Mouse (Mus musculus): ENCODE results near the gene St8sia1.

The St8sia1 gene

DNA sequence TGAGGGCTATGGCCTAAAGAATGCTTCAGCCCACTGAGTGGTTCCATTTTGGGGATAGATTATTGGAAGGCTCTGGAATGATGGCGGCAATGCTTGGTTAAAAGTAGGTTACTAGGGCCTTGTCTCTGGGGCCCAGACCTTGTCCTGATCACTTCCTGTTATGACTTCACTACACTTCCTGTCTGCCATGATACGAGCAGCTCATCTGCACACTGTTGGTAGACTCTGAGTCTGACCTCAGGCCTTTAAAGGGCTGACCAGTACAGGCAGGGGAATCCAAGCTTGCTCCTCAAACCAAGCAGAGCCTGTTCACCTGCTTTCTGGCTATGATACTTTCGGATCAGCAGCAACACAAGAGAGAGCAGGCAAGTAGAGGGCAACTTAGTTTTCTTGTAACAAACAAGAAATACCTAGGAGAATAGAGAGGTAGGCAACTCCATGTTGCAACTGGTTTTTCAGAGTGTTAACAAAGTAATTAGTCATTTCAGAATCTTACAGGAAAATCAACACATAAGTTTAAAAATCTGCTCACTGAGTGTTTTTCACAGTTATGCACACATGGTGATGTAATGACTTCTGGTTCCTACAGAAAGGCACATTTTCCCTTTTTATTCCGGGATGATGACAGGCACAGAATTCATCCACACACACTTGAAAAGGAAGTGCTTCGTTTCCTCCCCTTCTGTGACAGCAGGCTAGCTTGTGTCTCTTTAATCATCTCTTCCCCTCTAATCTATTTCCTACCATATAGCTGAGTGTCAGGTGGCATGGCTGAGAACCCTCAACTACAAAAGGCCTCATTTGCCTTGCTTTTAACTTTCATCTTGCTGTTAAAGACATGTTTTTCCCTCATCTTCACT, 55.1 kb downstream of the St8sia1 start:
- no peak for DNase-seq (ENCODE audit: low spot score)

DNA sequence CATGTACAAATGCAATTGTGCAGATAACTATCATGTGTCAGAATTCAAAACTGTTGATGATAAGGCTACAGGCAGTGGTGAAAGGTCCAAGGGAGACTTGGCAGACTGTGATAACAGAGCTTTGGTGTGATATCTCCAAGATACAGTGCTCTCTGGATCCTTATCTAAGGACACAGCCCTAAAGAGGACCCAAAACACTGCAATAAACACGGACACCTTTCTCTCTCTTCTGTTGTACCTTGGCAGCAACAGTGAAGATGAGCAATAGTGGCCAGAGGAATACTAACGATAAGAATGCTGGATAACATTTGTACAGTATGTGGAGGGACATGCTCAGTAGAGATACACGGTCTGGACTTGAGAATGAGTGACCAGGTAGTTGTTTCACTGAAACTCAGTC, 55.8 kb downstream of the St8sia1 start:
- DNase-seq (ENCODE audit: low spot score), result no peak

DNA sequence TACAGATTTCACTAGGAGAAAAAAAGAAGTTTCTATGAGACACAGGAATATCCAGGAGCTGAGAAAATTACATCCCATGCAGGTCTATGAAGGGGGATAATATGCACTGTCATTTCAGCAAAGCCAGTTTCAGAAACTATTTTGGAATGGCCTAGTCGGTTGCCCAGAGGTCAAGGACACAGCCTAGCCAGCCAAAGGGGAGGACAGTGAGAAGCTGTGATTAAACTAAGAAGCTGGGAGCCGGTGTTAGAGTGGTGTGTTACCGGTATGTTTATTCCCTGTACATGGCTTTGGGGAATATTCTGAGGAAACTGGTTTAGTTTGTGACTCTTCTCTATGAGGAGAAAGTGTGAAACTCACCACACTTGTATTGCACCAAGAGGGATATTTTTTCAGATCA, 68.9 kb downstream of the St8sia1 start:
- DNase-seq (ENCODE audit: low spot score), result no peak

DNA sequence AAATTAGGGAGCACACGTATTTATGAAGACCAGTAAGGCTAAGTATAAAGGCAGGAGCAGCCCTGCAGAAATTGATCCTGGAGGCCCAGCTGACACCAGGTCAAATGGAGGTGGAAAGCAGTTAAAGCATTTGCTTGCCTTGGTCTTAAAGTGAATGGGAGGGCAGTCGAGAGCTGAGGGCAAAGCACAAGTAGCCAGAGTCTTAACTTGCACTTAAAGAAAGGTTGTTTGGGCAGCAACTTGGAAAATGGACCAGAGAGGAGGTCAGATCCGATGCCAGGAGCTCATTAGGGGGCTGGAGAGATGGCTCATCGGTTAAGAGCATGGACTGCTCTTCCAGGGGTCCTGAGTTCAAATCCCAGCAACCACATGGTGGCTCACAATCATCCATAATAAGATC, 70.5 kb downstream of the St8sia1 start:
- DNase-seq (ENCODE audit: low spot score), result no peak

DNA sequence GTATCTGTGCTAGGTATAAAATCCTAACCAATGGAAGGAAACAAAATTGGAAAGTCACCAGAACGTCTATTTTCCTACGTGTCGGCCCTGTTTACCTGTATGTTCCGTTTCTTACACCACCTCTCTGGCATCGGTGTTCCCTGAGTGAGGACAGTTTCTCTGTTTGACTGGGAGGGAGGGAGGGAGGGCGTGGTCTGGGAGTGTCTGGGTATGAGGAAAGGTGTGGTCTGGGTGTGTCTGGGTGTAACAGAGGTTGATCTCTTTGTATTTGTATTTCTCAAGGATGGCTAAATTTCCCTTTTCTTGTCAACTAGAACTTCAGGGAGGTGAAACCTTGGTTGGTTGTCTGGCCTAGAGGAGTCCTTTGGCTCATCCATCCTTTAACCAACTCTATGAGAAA, 73.9 kb downstream of the St8sia1 start:
- no peak for DNase-seq (ENCODE audit: low spot score)

DNA sequence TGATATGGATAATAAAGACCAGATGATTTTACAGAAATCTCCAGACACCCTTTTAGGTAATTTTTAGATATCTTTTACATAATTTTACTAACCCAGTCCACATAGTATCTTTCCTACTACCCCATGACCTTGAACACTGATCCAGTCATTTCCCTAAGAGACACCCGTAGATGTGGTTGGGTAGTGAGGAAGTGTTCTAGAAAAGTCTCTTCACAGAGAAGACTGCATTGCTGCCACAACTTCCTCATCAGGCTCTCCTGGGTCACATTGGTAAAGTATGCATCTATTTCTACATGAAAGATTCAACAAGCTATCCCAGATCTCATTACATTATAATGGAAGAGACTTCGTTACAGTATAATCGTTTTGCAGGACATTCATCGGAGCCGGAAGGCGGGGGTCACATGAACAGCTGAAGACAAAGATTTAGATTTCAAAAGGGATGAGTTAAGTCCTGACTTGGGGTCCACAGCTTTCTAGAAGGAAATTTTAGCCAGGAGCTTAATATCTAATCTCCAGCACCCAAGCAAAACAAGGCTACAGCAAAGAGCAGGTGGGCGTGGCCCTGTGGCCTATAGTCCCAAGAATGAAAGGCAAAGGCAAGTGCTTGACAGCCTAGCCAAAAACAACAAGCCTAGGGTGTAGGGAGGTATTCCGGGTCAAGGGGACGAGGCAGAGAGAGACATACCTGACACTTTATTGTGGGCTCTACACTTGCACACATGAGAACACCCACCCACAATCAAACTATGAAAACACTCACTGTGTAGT, 75.1 kb downstream of the St8sia1 start:
- no peak for DNase-seq (ENCODE audit: low spot score)

DNA sequence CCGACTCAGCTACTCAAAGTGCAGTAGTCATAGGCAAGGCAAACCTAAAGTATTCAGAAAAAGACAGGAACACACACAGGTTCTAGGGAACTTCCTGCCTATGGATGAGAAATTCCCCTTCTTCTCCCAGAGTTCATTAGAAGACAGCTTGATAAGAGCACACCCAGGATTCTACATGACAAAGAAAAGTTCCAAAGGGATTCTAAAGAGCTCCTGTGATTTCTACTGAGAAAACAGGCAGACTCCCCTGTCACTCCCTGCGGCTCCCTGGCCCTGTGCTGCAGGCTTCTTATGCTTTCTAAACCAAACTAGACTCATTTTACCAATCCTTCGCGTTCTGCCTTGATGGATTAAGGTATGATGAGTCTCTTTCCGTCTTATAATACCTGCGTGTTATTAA, 75.9 kb downstream of the St8sia1 start:
- no peak for DNase-seq (ENCODE audit: low spot score)

DNA sequence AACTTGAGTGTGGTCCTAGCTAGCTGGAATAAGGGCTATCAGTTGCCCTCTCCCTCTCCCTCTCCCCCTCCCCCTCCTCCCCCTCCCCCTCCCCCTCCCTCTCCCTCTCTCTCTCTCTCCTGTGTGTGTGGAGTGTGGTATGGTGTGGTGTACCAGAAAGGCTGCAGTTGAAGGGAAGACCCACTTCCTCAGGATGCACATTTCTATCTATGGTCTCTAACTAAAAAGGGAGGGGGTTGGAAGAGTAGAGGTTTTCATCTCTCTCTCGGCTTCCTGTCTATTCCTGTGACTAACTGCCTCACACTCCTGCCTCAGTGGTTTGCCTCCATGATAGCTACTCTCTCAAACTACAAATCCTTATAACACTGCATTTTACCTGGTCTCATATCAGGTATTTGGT, 76.9 kb downstream of the St8sia1 start:
- no peak for DNase-seq (ENCODE audit: low spot score)

DNA sequence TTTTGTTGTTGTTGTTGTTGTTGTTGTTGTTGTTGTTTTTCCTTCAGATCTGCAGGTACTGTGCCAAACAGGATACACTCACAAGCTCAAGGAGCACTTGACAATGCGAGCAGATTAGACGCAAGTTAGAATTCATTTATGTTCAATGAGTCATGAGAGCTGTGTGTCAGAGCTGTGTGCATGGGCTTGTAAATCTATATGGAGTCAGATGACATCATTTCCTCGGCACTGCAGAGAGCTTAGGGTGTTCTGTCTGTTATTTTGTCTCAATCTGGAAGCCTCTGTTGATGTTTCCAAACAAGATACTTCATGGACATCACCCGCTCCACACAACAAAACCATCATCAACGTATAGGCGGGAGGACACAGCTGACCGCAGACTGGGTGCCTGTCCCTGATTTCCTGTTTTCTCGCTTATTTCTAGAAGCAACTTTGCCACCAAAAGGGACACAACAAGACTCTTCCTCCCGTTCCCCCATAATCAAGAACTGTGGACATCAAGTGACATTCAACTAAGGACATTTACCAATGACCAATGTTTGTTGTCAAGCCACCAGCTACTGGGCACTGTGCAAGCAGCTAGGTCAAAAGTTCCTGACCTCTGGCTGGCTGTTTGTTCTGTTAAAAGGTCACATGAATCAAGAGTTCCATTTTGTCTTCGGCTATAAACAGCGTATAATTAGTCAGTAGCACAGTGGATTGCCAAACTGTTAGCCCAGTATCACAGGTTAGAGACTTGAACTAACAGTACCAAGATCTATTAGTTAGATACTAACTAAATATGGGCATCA, 78.7 kb downstream of the St8sia1 start:
- DNase-seq (ENCODE audit: low spot score), result no peak

DNA sequence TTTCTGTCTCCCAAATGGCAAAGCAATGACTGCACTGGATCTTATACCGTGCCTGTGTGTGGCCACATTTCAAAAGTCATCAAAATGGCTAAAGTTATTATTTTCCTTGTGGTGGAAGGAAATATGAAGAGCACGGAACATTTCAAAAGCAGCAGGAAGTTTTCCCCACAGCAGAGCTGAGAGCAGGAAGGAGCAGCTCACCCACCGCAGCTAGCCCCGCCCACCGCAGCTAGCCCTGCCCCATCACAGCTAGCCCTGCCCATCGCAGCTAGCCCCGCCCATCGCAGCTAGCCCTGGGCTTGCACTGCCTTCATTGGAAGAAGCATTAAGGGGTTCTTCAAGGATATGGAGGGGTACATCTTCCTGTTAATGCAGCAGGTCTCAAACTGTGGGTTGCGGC, 80.1 kb downstream of the St8sia1 start:
- peak; percentile 21 for DNase-seq (ENCODE audit: low spot score)

DNA sequence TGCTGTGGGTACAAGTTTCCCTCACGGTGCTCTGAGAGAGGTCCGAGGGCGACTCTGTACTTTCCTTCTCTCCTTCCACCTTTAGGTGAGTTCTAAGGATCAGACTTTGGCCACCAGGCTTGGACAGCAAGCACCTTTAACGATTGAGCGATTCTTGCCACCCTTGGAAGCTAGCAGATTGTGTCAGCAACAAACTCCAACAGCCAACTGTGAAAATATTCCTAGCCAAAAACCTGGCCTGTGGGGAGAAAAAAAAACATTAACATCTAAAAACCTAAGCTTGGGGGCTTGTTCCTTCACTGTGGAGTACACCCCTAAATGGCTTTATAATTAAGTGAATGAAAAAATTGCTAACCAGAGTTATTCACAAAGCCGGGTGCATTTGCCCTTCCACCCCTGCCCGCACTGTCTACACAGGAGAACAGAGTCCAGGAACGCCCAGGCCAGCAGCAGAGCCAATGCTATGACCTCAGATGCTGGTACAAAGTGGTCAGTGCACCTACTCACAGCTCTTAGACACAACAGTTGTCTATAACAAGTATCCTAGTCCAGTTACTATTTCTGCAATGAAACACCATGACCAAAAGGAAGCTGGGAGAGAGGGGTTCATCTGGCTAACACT, 83.3 kb downstream of the St8sia1 start:
- DNase-seq (ENCODE audit: low spot score), result no peak

DNA sequence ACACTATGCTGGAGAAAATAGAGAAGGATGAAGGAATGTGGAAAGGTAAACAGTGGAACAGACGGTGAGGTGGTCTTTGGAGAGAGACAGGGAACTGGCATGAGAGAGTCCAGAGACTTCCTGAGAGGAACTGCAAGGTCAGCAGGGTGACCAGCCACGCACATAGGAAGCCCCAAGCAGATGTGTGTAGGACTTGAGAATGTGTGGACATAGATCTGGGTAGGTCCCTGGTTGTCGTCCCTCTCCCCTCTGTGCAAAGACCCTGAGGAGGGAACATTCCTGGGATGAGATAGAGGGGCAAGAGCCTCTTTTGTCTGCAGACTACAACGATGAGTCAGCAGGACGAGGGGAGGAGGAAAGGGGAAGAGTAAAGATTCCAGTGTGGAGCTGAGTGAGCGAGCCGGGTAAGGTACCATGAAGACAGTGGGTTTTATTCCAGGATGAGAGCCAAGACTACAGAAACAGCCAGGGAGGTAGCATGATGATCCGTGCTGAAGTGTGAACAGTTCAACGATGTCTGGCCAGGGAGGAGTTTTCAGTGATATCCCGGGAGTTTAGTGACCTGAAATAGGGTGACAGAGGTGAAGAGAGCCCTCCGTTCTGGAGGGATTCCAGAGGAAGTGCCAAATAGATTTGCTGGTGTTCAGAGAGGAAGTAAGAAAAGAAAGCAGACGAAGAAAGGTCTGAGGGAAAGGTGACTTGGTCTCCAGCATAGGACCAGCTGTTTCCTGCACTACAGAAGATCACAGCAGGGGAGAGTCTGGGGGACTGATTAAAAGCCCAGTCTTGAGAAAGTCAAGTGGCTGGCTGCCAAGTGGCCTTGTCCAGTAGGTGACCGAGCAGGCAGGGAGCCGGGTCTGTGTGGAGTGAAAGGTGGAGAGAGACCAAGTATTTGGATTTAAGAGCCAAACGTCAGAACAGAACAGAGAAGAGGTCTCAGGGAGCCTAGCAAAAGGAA, 85.2 kb downstream of the St8sia1 start:
- no peak for DNase-seq (ENCODE audit: low spot score)

DNA sequence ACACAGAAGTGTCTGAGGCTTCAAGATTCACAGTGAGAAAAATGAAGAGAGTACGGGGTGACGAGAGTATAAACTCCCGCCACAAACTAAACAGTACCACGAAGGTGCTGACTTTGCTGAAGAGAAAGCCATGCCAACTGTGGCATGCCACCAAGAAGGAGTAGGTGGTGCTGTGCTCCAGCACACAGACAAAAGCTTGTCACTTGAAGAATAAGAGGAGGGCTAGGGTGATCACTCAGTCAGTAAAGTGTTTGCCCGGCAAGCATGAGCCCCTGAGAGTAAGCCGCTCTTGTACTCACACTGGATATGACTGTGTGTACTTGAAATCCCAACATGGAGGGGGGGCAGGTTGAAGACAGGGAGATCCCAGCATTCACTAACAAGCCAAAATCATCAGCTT, 87.0 kb downstream of the St8sia1 start:
- DNase-seq (ENCODE audit: low spot score), result no peak

DNA sequence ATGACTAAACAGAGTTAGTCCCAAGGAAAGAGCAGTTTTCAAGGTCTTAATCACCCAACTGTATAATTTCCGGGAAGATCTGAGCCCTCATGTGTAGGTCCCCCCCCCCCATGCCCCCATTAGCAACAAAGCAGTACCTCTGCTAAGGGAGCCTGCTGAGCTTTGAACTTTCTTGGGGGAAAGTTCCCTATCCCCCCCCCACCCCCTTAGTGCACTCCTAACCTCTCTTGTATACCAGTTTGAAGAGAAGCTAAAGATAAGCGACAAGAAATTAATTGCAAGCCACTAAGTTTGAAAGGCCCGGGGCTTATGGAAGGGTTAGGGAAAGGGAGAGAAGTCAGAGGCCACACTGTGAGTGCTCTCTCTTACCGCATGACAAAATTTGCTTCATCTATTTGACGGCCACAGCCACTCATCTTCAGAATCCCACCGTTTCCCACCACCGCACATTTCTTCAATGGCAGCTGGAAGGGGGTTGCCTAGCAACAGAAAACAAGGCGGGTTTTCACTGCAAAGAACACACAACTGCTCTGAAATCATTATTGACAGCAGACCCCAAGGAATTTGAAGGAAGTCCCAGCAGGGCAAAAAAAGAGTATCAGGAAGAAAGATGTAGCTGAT, 87.9 kb downstream of the St8sia1 start:
- no peak for DNase-seq (ENCODE audit: low spot score)

DNA sequence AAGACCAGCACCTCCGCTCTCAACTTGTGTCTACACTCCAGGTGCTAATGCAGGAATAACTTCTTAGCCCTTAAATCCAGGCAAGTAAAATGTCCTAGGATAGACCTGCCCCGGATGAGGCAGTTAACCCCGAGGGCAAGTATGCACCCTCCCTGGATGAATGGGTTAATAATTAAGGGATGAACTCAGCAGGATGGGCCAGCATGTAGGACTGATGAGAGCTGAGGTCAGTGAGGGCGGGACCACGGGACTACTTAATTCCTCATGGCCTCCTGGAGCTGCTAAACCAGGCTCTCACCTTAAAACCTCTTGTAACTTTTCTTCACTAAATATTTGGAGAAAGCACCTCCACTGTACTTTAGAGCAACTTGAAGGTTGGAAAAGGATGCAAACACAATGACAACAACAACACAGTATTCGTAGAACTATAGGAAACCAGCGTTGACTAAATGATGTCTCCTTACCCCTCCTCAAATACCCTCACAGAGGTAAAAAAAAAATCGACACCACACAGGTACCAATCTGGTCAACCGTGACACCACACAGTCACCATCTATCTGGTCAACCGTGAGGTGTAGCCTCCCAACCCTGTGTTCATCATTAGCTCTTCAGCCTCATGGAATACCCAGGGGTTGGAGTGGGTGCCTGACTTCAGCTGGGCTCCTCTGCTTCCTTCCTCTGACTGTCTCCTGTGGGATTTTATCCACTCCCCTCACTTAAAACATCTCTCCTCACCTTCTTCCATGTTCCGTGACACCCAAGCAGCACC, 90.3 kb downstream of the St8sia1 start:
- no peak for DNase-seq (ENCODE audit: low spot score)

DNA sequence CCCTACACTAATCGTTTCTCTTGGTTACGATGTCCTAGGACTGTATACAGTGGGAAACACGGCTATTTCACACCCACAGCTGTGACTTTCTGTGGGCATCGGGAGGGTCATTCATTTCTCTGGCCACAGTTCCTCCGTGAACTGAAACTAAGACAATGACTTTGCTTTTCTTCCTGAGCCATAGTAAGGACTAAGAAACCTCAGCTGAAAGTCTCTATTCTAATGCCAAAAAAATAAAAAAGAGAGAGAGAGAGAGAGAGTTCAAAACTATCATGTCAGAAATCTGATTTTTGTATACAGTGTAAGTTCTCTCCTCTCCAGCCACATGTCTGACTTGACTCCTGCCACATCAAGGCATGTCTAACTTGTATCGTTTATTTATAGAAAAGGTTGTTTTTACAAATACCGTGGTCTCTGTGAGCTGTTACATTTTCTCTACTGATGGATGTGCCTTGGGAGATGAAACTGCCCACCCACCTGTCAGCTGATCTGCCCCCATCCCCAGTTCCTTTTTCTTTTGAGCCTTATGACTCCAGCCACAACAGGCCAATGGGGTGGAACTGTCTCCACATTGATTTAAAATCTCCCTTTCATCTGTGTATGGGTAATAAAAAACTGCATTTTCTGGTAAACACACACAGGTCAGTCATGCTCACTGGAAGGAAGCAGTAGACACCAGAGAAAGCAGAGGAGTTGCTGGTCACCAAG, 94.4 kb downstream of the St8sia1 start:
- DNase-seq (ENCODE audit: low spot score), result no peak

DNA sequence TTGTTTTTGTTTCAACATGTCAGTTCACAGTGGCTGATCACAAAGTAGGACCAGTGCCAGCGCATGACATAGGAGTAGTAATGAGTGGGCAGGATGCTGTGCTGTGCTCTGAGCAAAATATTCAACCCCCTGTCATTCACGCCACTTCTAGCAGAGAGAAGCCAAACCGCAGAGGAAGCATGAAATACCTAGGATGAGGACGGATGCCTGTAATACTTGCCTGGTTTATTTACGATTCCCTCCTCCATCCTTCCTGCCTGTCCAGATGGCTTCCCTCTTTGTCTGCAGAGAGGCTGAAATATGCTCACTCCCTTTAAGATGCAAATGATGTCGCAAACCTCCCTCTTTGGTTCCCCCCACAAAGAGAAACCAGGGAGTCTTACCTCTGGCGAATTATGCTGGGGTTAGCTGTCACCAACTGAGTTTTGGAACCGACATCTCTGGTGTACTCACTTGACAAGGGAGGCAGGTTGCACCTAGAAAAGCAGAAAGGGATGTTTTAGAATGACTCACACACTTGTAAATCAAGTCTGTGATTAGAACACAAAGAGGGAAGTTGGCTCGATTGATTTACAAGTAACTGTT, 96.7 kb downstream of the St8sia1 start:
- no peak for DNase-seq (ENCODE audit: low spot score)

DNA sequence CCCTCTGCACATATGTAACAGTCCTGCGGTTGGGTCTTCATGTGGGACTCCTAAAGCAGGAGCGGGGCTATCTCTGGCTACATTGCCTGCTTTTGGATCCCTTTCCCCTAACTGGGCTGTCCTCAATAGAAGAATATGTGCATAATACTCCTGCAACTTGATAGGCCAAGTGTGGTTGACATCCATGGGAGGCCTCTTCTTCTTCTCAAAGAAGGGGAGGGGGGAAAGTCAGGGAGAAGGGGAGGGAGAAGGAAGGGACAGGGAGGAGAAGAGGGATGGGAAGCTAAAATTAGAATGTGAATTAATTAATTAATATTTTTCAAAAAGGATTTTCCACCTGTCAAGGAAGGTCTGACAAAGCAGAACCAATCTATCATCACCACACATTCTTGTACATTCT, 97.2 kb downstream of the St8sia1 start:
- no peak for DNase-seq (ENCODE audit: low spot score)

DNA sequence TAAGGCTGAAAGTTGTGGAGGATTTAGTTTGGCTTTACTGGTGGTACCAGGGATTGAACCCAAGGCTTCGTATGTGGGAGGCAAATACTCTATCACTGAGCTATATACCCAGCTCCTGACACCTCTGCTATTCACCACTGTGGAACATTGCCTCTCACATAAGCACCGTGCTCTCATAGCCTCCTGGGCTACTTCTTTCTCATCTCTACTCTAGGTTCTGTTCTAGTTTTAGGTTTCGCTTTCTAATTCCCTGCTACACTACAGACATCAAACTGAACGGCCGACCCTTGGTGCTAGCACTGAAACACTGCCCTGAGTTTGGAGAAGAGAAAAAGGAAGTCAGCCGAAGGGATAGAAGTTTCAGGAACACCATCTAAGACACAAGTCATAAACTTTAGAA, 99.1 kb downstream of the St8sia1 start:
- no peak for DNase-seq (ENCODE audit: low spot score)
